ENCODE assay signal across 8 mouse cellular contexts in the genomic region with DNA sequence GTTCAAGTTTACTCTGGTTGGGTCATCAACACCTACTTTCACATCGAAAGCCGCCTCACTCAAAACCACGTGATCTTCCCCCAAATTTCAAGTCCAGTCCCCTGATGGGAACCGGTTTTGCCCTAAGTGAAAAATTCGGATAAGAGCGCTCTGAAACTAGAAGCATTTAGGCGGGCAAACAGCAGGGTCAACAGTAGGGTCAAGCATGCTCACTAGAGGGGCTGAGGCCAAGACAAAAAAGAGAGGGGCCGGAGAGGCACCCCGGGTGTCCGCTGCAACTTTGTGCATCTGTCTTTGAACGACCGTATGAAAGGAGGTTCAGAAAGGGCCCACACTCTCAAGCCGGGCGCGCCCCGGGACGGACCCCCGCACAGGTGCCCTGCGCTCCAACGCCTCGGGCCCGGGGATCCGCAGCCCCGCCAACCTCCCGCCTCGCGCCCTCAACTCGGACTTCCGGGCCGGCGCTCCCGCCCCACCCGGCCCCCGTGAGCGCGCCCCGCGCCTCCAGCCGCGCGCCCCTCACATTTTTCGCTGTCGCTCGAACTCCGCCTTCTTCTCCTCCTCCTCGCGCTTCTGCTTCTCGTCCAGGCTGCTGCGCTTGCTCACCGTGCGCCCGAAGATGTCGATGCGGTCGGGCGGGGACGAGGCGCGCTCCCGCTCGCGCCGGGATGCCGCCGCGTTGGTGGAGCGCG. TPM values are rescaled to one million over a fixed set of nuclear protein-coding genes. Genes with fewer than 3 reads are reported as not detected.
A peak's percentile ranks its signal among the peaks of the same experiment; 100 is the strongest.
DNase-seq lines count a peak whose midpoint lies in the region; ATAC-seq and TF ChIP-seq lines count a peak whose summit lies in the region.

No protein-coding gene starts in this region.

- H3K4me2 ChIP-seq in hindbrain, embryonic 15.5 days = peak overlapping the region; percentile 69

- peak overlapping the region; percentile 88 for H3K4me3 ChIP-seq in hindbrain, embryonic 15.5 days

- no peak for TF ChIP-seq CTCF in Patski (IDR thresholded peaks at IDR 0.05)

- CTCF ChIA-PET in Patski (lab: Charles Lee) = no interaction called here

- in situ Hi-C loops in Patski (cut with MboI; ENCODE audit: low pct_unique_long_range_greater_than_20kb) = no loop called here

- H3K36me3 ChIP-seq in hindbrain, embryonic 15.5 days = no peaks in the 10 kb centered on the region

- DNase-seq in Patski (ENCODE audit: low read depth, low spot score) = no peak
- peak; percentile 69 to 74 for DNase-seq in cerebellum, postnatal 14 days
- DNase-seq in frontal cortex, postnatal 36 days (ENCODE audit: low spot score in 2 of 2) = peak; percentile 58 to 68
- peak; percentile 67 to 80 for DNase-seq in left cerebral cortex, adult 18-20 months (ENCODE audit: low spot score in 2 of 2)
- DNase-seq in lung, postnatal 4 days = peak; percentile 82 to 85
- DNase-seq in right cerebral cortex, adult 18-20 months = peak; percentile 85
- DNase-seq in urinary bladder, adult 18-20 months (ENCODE audit: low spot score in 2 of 2) = peak; percentile 39 to 50

- WGBS in hindbrain, embryonic 15.5 days = under 1% methylated on average over 67 of the region's 68 CpGs

- H3K9ac ChIP-seq in hindbrain, embryonic 15.5 days = peak overlapping the region; percentile 99

- POLR2A ChIA-PET in Patski (lab: Charles Lee) = no interaction called here

- H3K9me3 ChIP-seq in hindbrain, embryonic 15.5 days = no peaks in the 10 kb centered on the region

- H3K4me1 ChIP-seq in hindbrain, embryonic 15.5 days (replicated peaks) = peaks cover 41% of the 10 kb centered on the region

- peak; percentile 68 for ATAC-seq in Patski
- peak; percentile 85 for ATAC-seq in hindbrain, embryonic 15.5 days (ENCODE audit: low FRiP score, low read depth)

- H3K27ac ChIP-seq in hindbrain, embryonic 15.5 days (replicated peaks) = peak overlapping the region; percentile 98

- no peaks in the 10 kb centered on the region for H3K27me3 ChIP-seq in Patski
- no peaks in the 10 kb centered on the region for H3K27me3 ChIP-seq in hindbrain, embryonic 15.5 days

RNA-seq across cellular contexts. Expression of a gene that starts 0.7 kb away (rescaled TPM):
- 121 TPM for polyA plus RNA-seq in Patski (2021)
- 149 and 154 TPM in 2 replicates for polyA plus RNA-seq in hindbrain, embryonic 15.5 days (2015; fragmentation: Nextera tagmentation; extraction: Ambion mirVana)
- total RNA-seq in left cerebral cortex, adult 18-20 months (2021) = 10 to 100 TPM; 89.2 to 97.9 TPM

RNA-seq across cellular contexts. Expression of a gene that starts 28.6 kb away (rescaled TPM):
- 30.8 TPM for polyA plus RNA-seq in Patski (2021)
- polyA plus RNA-seq in hindbrain, embryonic 15.5 days (2015; fragmentation: Nextera tagmentation; extraction: Ambion mirVana) = 17.8 and 21.5 TPM in 2 replicates
- 10 to 100 TPM; 60.1 to 64.2 TPM for total RNA-seq in left cerebral cortex, adult 18-20 months (2021)
